Mouse (Mus musculus) liver, embryonic 15.5 days (tissue): ENCODE measurements around the gene Cphx2. TPM values are rescaled to one million over a fixed set of nuclear protein-coding genes. Genes with fewer than 3 reads are reported as not detected.
"Not testable (repeated sequence)": the region's sequence is repeated elsewhere in the genome, so short reads cannot be mapped to it uniquely, and the experiment has no call there.

ENCODE experiments used
- ATAC-seq: fragments of 200-750 bp; cut with Nextera tagmentation; 2 replicates; pipeline ENCODE4 v1.8.0; 2017; ENCODE audit warnings: moderate number of reproducible peaks, mild to moderate bottlenecking, moderate library complexity; ENCODE audit not compliant: insufficient read depth
- H3K27ac ChIP-seq: fragments of 300-500 bp; sonication (generic); replicated peaks from 2 replicates; pipeline ENCODE4 v1.5.1; 2015; ENCODE audit warnings: mild to moderate bottlenecking, inconsistent platforms
- H3K27me3 ChIP-seq: fragments of 300-500 bp; sonication (generic); 2 replicates; pipeline ENCODE4 v1.6.1; 2015; ENCODE audit warnings: mild to moderate bottlenecking, inconsistent platforms
- H3K36me3 ChIP-seq: fragments of 300-500 bp; sonication (generic); replicated peaks from 2 replicates; pipeline ENCODE4 v1.6.1; 2015; ENCODE audit warnings: moderate library complexity, mild to moderate bottlenecking, inconsistent platforms
- H3K4me1 ChIP-seq: fragments of 300-500 bp; sonication (generic); replicated peaks from 2 replicates; pipeline ENCODE4 v1.6.1; 2015; ENCODE audit warnings: inconsistent platforms
- H3K4me2 ChIP-seq: fragments of 300-500 bp; sonication (generic); 2 replicates; pipeline ENCODE4 v1.6.1; 2015; ENCODE audit warnings: moderate library complexity, mild to moderate bottlenecking, inconsistent platforms
- H3K4me3 ChIP-seq: fragments of 300-500 bp; sonication (generic); replicated peaks from 2 replicates; pipeline ENCODE4 v1.5.1; 2015; ENCODE audit warnings: mild to moderate bottlenecking, inconsistent platforms
- H3K9ac ChIP-seq: fragments of 300-500 bp; sonication (generic); 2 replicates; pipeline ENCODE4 v1.6.1; 2015; ENCODE audit warnings: moderate library complexity, mild to moderate bottlenecking, inconsistent platforms
- H3K9me3 ChIP-seq: fragments of 300-500 bp; sonication (generic); replicated peaks from 2 replicates; pipeline ENCODE4 v1.6.1; 2016; ENCODE audit warnings: inconsistent platforms
- whole genome bisulfite sequencing: fragments of 180-500 bp; shearing (Covaris S2); methylation state at CpG from one replicate; pipeline ENCODE4 v1.1.7; 2015; ENCODE audit warnings: mixed read lengths; ENCODE audit not compliant: insufficient replicate concordance; 5-methylcytosine and 5-hydroxymethylcytosine counted together
- polyA plus RNA-seq: library from polyadenylated mRNA; unstranded; fragments of >200 nt; fragmentation: Nextera tagmentation; extraction: Ambion mirVana; gene quantifications from 2 replicates; pipeline ENCODE4 v1.2.1, GENCODE M21; 2015

Gene Cphx2
- not detected in 2 replicates for polyA plus RNA-seq

DNA sequence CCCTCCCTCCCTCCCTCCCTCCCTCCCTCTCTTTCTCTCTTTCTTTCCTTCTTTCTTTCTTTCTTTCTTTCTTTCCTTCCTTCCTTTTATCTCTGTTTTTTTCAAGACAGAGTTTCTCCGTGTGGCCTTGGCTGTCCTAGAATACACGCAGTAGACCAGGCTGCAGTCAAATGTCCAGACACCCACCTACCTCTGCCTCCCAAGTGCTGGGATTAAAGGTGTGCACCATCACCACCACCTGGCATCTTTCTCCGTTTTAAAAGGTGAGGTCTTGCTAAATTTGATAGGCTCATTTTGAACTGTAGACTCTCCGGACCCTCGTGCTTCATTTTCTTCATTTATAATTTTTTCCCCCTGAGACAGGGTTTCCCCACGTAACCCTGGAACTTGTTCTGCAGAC lies at the start of gene Cphx2:
Cphx2 (plus strand) TSS at position 301 of the 400 bp plus-strand sequence.
- not testable (repeated sequence) for H3K27me3 ChIP-seq
- WGBS: no CpG with 5 or more reads among the region's 6 CpGs

DNA sequence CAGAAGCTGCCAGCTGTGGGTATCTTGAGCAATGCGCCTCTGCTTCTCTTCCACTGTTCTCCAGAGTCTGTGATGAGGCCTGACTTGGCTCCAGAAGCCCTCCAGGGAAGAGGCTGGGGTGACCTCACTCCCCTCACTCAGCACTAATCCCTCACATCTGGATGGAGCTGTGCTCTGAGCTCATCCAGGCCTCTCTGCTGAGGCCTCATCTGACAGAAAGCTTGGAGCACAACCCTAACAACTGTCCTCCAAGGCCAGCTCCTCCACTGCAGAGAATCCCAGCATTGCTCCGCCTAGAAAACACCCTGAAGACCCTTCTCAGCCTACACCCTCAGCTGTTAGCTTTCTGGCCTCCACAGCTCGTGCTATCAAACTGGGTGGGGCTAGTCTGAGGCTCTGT lies 47.0 kb upstream of the Cphx2 start:
- H3K9ac ChIP-seq, H3K9me3 ChIP-seq, H3K27ac ChIP-seq, H3K27me3 ChIP-seq, ATAC-seq, H3K4me2 ChIP-seq, H3K36me3 ChIP-seq, H3K4me3 ChIP-seq, H3K4me1 ChIP-seq: not testable (repeated sequence)
- WGBS: no CpG with 5 or more reads among the region's 3 CpGs

More for the DNA sequence above, at the start of gene Cphx2:
- not testable (repeated sequence) for H3K9ac ChIP-seq, H3K4me1 ChIP-seq, H3K4me2 ChIP-seq, H3K4me3 ChIP-seq, ATAC-seq, H3K9me3 ChIP-seq, H3K36me3 ChIP-seq, H3K27ac ChIP-seq

DNA sequence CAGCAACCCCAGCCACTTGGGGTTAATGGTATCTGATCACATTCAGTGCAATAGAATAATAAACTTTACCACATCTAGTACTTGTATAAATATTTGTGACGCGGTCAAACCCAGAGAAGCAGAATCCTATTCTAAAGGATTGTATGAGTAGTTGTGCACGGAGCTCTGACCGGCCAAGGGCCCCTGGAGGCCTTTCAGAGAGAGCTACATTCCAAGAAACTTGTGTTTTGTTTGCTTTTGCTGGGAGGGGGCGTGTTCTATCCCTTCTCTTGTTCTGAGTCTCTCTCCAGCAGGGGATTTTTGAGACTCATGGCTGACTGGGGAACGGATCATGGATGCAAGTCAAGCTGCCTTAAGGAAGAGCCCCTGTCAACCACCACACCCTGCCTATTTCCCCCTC lies 45.9 kb upstream of the Cphx2 start:
- not testable (repeated sequence) for H3K4me3 ChIP-seq, H3K9me3 ChIP-seq, H3K4me1 ChIP-seq, ATAC-seq, H3K4me2 ChIP-seq, H3K9ac ChIP-seq, H3K27me3 ChIP-seq, H3K36me3 ChIP-seq, H3K27ac ChIP-seq
- no CpG with 5 or more reads among the region's 6 CpGs for WGBS

DNA sequence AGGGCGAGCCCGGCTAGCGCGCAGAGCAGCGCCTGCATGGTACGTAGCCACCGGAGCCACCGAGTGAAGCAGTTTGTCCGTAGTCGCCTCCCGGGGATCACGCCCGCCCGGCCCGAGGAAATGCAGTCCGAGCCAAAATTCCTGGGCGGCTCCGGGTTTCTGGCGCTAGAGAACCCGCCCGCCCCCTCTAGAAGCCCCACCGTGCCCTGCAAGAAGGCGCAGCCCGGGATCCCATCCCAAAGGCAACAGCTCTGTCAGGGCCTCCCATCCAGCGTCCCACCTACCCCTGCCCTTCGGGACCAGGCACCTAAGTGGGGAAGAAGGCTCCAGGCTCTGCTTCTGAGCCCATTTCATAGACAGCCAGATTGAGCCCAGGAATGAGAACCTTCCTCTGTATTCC lies 38.7 kb upstream of the Cphx2 start, which contains the start of gene Gm9780:
Gm9780 (minus strand) TSS at position 101 of the 400 bp plus-strand sequence.
- not testable (repeated sequence) for H3K4me3 ChIP-seq, H3K36me3 ChIP-seq, ATAC-seq, H3K4me2 ChIP-seq, H3K9ac ChIP-seq, H3K9me3 ChIP-seq, H3K27ac ChIP-seq, H3K27me3 ChIP-seq, H3K4me1 ChIP-seq
- WGBS: no CpG with 5 or more reads among the region's 26 CpGs

DNA sequence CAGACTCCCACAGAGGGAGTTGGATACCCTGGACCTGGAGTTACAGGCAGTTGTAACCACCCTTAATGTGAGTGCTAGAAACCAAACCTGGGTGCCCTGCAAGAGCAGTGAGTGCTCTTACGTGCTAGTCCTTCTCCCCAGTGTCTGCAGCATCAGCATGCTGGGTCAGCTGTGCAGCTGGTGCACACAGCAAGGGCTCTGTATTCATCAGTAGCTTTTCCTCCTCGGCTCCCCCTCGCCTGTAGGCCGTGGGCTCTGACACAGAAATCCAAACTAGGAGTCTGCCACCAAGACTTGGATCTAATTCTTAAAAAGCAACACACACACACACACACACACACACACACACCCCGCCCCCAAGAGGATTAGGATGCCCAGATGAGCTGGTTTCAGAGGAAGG lies 36.3 kb upstream of the Cphx2 start:
- not testable (repeated sequence) for H3K4me3 ChIP-seq, H3K4me1 ChIP-seq, H3K4me2 ChIP-seq, H3K27me3 ChIP-seq, H3K9me3 ChIP-seq, H3K27ac ChIP-seq, H3K36me3 ChIP-seq, H3K9ac ChIP-seq, ATAC-seq
- WGBS: no CpG with 5 or more reads among the region's 5 CpGs

DNA sequence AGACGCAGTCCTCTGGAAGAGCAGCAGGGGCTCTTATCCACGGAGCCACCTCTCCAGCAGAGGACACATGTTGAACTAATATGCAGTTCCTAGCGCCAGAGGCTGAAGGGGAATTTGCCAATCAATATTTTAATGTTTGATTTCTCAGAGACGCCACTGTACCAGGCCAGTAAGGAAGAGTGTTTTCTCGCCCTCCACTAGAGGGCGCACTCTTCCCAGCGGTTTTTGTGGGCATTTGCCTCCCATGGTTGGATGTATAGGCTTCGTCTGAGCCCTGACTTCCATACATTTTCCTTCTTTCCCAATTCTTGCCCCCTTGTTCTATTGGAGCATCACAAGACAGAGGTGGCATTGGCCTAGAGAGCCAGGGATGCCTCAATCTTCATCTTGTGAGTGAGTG lies 34.3 kb upstream of the Cphx2 start:
- H3K4me2 ChIP-seq, H3K27ac ChIP-seq, H3K4me3 ChIP-seq, H3K27me3 ChIP-seq, H3K9me3 ChIP-seq, H3K9ac ChIP-seq, ATAC-seq, H3K4me1 ChIP-seq, H3K36me3 ChIP-seq: not testable (repeated sequence)
- no CpG with 5 or more reads among the region's 8 CpGs for WGBS

DNA sequence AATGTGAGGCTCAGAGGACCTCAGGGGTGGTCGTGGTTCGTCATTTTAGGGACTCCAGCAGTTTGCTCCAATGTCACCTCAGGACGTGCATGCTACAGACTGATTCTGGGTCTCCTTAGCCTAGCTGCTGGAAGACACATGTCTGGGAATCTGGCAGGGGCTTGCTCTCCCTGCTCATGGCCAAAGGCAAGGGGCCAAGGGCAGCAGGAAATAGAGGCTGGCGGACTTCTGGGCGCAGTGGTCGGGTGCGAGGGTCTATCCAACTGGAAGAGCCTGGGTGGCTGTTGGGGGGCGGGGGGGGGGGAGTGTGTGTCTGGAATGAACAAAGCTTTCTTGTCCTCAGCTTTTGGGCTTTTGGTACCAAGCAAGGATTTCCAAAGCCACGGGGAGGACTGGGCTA lies 32.5 kb upstream of the Cphx2 start:
- H3K27me3 ChIP-seq, H3K36me3 ChIP-seq, H3K4me1 ChIP-seq, H3K4me3 ChIP-seq, H3K27ac ChIP-seq, H3K9me3 ChIP-seq, H3K9ac ChIP-seq, H3K4me2 ChIP-seq, ATAC-seq: not testable (repeated sequence)
- WGBS: no CpG with 5 or more reads among the region's 9 CpGs

DNA sequence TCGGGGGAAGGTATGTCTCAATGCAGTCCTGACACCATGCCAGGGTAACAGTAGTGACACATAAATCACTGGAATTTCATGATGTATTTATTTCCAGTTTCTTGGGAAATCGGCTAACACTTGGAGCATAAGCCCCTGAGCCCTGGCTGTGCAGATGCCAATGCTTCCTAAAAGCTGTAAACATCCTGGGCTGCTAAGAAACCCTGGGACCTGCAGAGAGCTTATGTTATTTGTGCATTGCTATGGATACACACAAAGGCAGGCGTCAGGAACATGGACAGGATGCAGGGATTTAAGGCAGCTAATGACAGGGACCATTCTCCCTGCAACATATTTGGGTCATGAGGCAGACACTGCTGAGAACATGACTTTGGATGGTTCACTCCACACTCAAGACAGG lies 23.1 kb upstream of the Cphx2 start:
- not testable (repeated sequence) for H3K36me3 ChIP-seq, H3K9ac ChIP-seq, ATAC-seq, H3K4me3 ChIP-seq, H3K9me3 ChIP-seq, H3K27ac ChIP-seq, H3K4me2 ChIP-seq, H3K27me3 ChIP-seq, H3K4me1 ChIP-seq
- WGBS: no CpG with 5 or more reads among the region's 3 CpGs

DNA sequence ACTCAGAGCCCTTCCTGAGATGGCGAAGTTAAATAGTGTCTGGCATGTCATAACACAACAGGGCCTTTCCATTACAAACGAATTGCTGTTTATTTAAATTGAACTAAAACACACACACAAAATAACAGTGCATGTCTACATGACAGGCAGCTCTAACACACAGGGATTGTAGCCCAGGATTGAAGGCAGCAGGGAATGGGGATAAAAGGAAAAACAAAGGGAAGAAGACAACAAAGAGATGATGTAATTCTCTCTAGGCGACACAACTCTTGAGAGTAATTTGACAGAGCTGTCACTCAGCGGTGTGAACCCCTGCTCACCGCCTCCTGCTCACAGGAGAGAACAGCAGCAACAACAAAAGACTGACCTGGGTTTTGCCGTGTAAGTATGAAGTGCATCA lies 22.0 kb upstream of the Cphx2 start:
- WGBS: no CpG with 5 or more reads among the region's 6 CpGs
- H3K27ac ChIP-seq: not testable (repeated sequence)

DNA sequence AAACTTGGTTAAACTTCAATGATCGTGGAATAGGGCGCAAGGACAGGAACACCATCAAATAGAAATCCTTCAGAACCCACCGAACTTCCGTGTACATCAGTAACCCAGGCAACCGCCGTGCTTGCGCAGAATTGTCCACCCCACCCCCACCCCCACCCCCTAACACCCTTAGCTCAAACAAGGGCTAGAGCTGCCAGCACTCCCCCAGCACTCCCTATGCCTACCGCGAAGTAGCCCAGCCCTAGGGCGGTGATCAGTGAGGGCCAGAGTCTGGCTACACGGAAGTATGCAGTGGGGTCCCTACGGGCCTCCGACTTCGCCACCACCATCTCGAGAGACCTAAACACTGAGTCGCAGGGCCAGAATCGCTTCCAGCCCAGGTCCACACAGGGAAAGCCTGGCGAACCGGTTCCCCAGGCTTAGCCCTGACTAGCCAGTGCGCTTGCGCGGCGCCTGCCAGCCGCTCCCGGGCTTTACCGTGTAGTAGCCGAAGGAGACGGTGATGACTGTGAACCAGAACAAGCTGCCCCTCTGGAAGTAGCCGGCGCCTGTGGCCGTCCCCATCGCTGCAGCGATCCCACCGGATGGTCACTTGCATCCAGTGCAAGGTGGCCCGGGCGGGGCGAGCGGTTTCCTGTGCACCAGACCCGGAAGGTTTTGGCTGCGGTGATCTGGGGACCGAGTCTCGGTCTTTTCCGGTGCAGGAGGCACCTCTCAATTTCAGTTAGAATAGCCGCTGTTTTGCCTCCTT lies 14.6 kb upstream of the Cphx2 start:
- not testable (repeated sequence) for H3K27me3 ChIP-seq, H3K9me3 ChIP-seq, H3K9ac ChIP-seq, H3K36me3 ChIP-seq, H3K27ac ChIP-seq, H3K4me1 ChIP-seq, H3K4me2 ChIP-seq, H3K4me3 ChIP-seq
- ATAC-seq: peak; percentile 68
- no CpG with 5 or more reads among the region's 44 CpGs for WGBS

More for the DNA sequence above, 22.0 kb upstream of the Cphx2 start:
- not testable (repeated sequence) for H3K27me3 ChIP-seq, ATAC-seq, H3K9me3 ChIP-seq, H3K9ac ChIP-seq, H3K4me3 ChIP-seq, H3K4me2 ChIP-seq, H3K36me3 ChIP-seq, H3K4me1 ChIP-seq

DNA sequence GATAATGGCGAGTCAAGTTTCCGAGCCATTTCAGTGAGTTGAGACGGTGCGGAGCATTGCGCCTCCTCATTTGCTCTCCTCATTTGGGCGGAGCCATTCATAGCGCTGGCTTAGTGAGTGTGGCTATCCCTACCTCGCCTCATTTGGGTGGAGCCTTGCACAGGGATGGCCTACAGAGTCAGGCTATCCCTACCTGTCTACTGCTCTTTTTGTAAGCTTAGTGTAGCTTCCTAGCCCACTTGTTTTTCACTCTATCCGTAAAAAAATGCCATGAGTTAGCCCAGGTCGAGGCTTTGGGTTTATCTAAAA lies 14.0 kb upstream of the Cphx2 start, which contains the start of gene Tmem254c:
Tmem254c (minus strand) TSS at position 31 of the 309 bp plus-strand sequence.
- not testable (repeated sequence) for H3K9ac ChIP-seq, H3K9me3 ChIP-seq, H3K36me3 ChIP-seq, H3K27ac ChIP-seq, H3K4me2 ChIP-seq, H3K27me3 ChIP-seq, H3K4me3 ChIP-seq, H3K4me1 ChIP-seq
- peak; percentile 75; the same call in 1 of the 2 replicates for ATAC-seq
- WGBS: no CpG with 5 or more reads among the region's 10 CpGs
